Mouse (Mus musculus) liver, embryonic 14.5 days (tissue): ENCODE data around the gene Gng7. TPM values are rescaled to one million over a fixed set of nuclear protein-coding genes. Genes with fewer than 3 reads are reported as not detected.

Experiments
- ATAC-seq: fragments of 200-750 bp; cut with Nextera tagmentation; 2 replicates; pipeline ENCODE4 v1.8.0; 2017; ENCODE audit warnings: moderate number of reproducible peaks, mild to moderate bottlenecking, moderate library complexity; ENCODE audit not compliant: insufficient read depth
- DNase-seq, 3 experiments: peaks; one replicate each; pipeline ENCODE4 v3.0.0-alpha.2; 2012 to 2013; ENCODE audit warnings: low read depth in 3 of 3, low spot score in 3 of 3
- H3K27ac ChIP-seq: fragments of 300-500 bp; sonication (generic); 2 replicates; pipeline ENCODE4 v1.5.1; 2014; ENCODE audit warnings: moderate library complexity, mild to moderate bottlenecking, control low read depth, inconsistent platforms
- H3K27me3 ChIP-seq: fragments of 300-500 bp; sonication (generic); 2 replicates; pipeline ENCODE4 v1.6.1; 2014; ENCODE audit warnings: mild to moderate bottlenecking, low read length, moderate library complexity; ENCODE audit not compliant: control insufficient read depth, insufficient read depth
- H3K36me3 ChIP-seq: fragments of 300-500 bp; sonication (generic); replicated peaks from 2 replicates; pipeline ENCODE4 v1.6.1; 2014; ENCODE audit warnings: low read depth; ENCODE audit not compliant: control insufficient read depth, insufficient read depth
- H3K4me1 ChIP-seq, 2 experiments: fragments of 200-500 bp in 1 of 2; fragments of 300-500 bp in 1 of 2; sonication (generic) in 1 of 2; replicated peaks; 2 replicates each; pipeline ENCODE4 v1.6.1; 2012 to 2014; ENCODE audit warnings: antibody characterized with exemption in 1 of 2, inconsistent platforms in 1 of 2, low read length in 1 of 2; ENCODE audit not compliant: control insufficient read depth in 2 of 2, insufficient read depth in 2 of 2
- H3K4me2 ChIP-seq: fragments of 300-500 bp; sonication (generic); 2 replicates; pipeline ENCODE4 v1.6.1; 2014; ENCODE audit warnings: low read depth, mild to moderate bottlenecking, control low read depth, moderate library complexity
- H3K4me3 ChIP-seq, 2 experiments: fragments of 200-500 bp in 1 of 2; fragments of 300-500 bp in 1 of 2; sonication (generic) in 1 of 2; 2 replicates each; pipeline ENCODE4 v1.5.1; 2012 to 2014; ENCODE audit warnings: low read depth in 2 of 2, low read length in 2 of 2, mild to moderate bottlenecking in 2 of 2, control low read depth in 1 of 2, inconsistent platforms in 1 of 2, moderate library complexity in 1 of 2; ENCODE audit not compliant: insufficient read depth in 1 of 2
- H3K9ac ChIP-seq: fragments of 300-500 bp; sonication (generic); replicated peaks from 2 replicates; pipeline ENCODE4 v1.6.1; 2014; ENCODE audit warnings: mild to moderate bottlenecking, control low read depth, moderate library complexity
- H3K9me3 ChIP-seq: fragments of 300-500 bp; sonication (generic); 2 replicates; pipeline ENCODE4 v1.6.1; 2016; ENCODE audit warnings: low read length, mixed read lengths; ENCODE audit not compliant: control insufficient read depth
- CTCF ChIP-seq: IDR thresholded peaks from 2 replicates; pipeline ENCODE4 v1.5.1; 2016; ENCODE audit warnings: antibody characterized with exemption, low read depth, control low read depth
- EP300 ChIP-seq: IDR thresholded peaks from 2 replicates; pipeline ENCODE4 v1.6.1; 2016; ENCODE audit warnings: antibody characterized with exemption, low read depth
- WGBS: fragments of 180-500 bp; shearing (Covaris S2); extraction: QIAGEN DNeasy Blood & Tissue Kit; methylation state at CpG from one replicate; pipeline ENCODE4 v1.1.7; 2014; ENCODE audit not compliant: insufficient replicate concordance; 5-methylcytosine and 5-hydroxymethylcytosine counted together
- polyA plus RNA-seq, 2 experiments: library from polyadenylated mRNA; depleted of rRNA in 1 of 2; stranded (reverse) in 1 of 2; unstranded in 1 of 2; fragments of >200 nt; fragmentation: Nextera tagmentation in 1 of 2; extraction: Ambion mirVana in 1 of 2; gene quantifications; 2 replicates each; pipeline versions ENCODE4 v1.2.1 to v1.2.3; 2012 to 2014

The Gng7 gene
- polyA plus RNA-seq, 2 experiments: 0.23 to 0.25 TPM

DNA sequence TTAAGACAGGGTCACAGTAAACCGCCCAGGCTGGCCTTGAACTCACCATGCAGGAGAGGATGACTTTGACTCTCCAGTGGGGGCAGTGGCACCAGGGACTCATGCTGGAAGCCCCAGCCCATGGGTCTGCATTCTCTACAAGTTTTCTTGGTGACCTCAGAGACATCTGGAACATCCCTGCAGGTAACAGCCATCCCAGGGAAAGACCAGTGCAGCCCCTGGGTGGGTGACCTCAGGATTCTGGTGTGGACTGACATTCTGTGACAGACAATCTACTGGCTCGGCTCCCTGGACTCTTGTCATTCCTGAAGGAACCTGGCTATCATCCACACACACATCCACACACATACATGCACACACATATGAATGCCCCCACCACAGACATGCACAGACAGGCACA, 921 bp upstream of the Gng7 start:
- ATAC-seq (no peak), DNase-seq (no peak)
- no peaks in the 10 kb centered on the region for H3K36me3 ChIP-seq
- H3K4me2 ChIP-seq: no peak overlapping the region
- H3K9ac ChIP-seq: no peak overlapping the region
- WGBS: 57% methylated on average over 2 of the region's 2 CpGs
- no peak overlapping the region for H3K4me3 ChIP-seq
- peaks cover 5 to 7% of the 10 kb centered on the region in 2 experiments; a peak in 3 of 4 replicates for H3K4me1 ChIP-seq
- H3K9me3 ChIP-seq: no peaks in the 10 kb centered on the region
- no peak overlapping the region for H3K27ac ChIP-seq
- no peak for TF ChIP-seq EP300
- no peak for TF ChIP-seq CTCF
- H3K27me3 ChIP-seq: no peaks in the 10 kb centered on the region; the same call in 1 of the 2 replicates

DNA sequence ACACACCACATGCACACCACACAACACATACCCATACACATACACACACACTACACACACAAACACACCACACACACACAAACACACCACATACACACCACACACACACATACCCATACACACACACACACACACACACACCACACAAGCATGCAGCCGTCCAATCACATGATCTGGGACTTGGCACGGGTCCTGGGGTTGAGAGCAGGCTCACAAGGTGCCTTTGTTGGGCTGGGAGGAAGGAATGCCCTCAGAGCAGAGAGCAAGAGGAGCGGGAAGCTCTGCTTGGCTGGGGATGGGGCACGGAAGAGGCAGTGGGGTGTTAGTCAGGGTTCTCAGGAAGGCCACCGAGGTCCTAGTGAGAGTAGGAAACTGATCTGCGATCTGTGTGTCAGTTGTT, 3.9 kb downstream of the Gng7 start:
- Histone ChIP-seq H3K4me3 (no peak overlapping the region), H3K9me3 (no peaks in the 10 kb centered on the region), H3K4me1 (peaks cover 5 to 7% of the 10 kb centered on the region in 2 experiments; a peak in 3 of 4 replicates), H3K4me2 (no peak overlapping the region), H3K27me3 (no peaks in the 10 kb centered on the region), H3K9ac (no peak overlapping the region), H3K27ac (no peak overlapping the region), H3K36me3 (no peaks in the 10 kb centered on the region)
- ATAC-seq (no peak), DNase-seq (no peak)
- 58% methylated on average over 6 of the region's 6 CpGs for WGBS
- TF ChIP-seq EP300 (no peak), CTCF (no peak)

DNA sequence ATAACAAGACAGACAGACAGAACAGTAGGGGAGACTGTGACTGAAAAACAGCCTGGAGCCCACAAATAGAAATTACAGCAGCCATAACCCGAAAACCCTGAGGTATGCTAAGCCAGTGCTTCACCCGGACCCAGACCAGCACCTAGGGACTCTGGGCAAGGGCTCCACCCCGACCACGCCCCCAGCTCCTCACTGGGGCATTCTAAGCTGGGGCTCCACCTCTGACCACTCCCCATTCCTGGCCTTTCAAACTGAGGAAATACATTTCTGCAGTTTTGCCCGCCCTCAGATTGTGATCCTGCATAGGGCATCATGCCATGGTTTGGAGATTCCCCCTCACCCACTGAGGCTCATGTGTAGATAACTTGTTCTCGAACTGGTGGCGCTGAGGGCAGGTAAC, 7.5 kb downstream of the Gng7 start:
- Histone ChIP-seq H3K9me3 (no peaks in the 10 kb centered on the region), H3K4me3 (no peak overlapping the region), H3K4me1 (no peaks in the 10 kb centered on the region), H3K27ac (no peak overlapping the region), H3K4me2 (no peak overlapping the region), H3K36me3 (no peaks in the 10 kb centered on the region), H3K27me3 (no peaks in the 10 kb centered on the region), H3K9ac (no peak overlapping the region)
- TF ChIP-seq CTCF (no peak), EP300 (no peak)
- ATAC-seq: no peak
- 30% methylated on average over 7 of the region's 7 CpGs for WGBS
- no peak for DNase-seq

DNA sequence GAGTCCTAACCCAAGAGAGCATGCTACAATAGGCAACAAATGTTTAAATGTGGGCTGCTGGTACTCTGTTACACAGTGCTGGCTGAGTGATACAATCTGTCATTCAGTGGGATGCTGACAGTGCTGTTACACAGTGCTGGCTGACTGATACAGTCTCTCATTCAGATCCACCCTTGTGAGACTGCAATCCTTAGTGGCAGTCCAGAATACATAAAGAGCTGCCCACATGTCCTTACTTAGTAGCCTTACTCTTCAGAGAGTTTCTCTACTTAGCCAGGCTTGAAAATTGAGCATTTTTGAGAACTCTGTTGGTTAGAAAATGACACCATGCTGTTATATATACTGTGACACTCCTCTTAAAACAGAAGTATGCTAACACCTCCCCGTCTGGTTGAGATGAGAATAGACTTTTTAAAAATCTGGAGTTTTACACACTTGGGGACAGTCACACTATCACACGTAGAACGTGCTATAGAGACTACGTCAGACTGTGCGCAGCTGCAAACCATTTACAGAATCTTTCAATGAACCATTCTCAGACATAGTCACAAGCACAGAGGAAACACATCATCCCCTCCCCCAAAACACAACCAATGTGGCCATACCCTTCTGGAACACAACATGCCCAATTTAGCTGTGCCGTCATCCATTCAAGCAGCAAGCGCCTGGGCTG, 8.6 kb downstream of the Gng7 start:
- Histone ChIP-seq H3K4me1 (no peaks in the 10 kb centered on the region), H3K27me3 (no peaks in the 10 kb centered on the region), H3K9ac (no peak overlapping the region), H3K9me3 (no peaks in the 10 kb centered on the region), H3K36me3 (no peaks in the 10 kb centered on the region), H3K4me3 (no peak overlapping the region), H3K27ac (no peak overlapping the region), H3K4me2 (no peak overlapping the region)
- ATAC-seq: no peak
- no peak for TF ChIP-seq CTCF
- TF ChIP-seq EP300: no peak
- no peak for DNase-seq
- WGBS: 74% methylated on average over 7 of the region's 7 CpGs

GRCm38 (mm10) chr10:81001161-81001560, 13.6 kb downstream of the Gng7 start:
- H3K4me3 ChIP-seq: no peak overlapping the region
- H3K4me1 ChIP-seq: peaks cover 3 to 8% of the 10 kb centered on the region in 2 experiments; a peak in 3 of 4 replicates
- WGBS: 57% methylated on average over 10 of the region's 10 CpGs
- H3K27ac ChIP-seq: no peak overlapping the region
- H3K36me3 ChIP-seq: no peaks in the 10 kb centered on the region
- ATAC-seq (no peak), DNase-seq (no peak)
- H3K9ac ChIP-seq: no peak overlapping the region
- H3K4me2 ChIP-seq: no peak overlapping the region
- H3K27me3 ChIP-seq: no peaks in the 10 kb centered on the region
- TF ChIP-seq CTCF: no peak
- TF ChIP-seq EP300: no peak
- no peaks in the 10 kb centered on the region for H3K9me3 ChIP-seq
